Mouse (Mus musculus) forebrain, embryonic 12.5 days (tissue): ENCODE data around the gene Htr2c. TPM values are rescaled to one million over a fixed set of nuclear protein-coding genes. Genes with fewer than 3 reads are reported as not detected.

Source experiments
- ATAC-seq: fragments of 200-750 bp; cut with Nextera tagmentation; 2 replicates; pipeline ENCODE4 v1.8.0; 2017; ENCODE audit warnings: moderate TSS enrichment; ENCODE audit not compliant: low FRiP score
- H3K27ac ChIP-seq: fragments of 300-500 bp; sonication (generic); 2 replicates; pipeline ENCODE4 v1.5.1; 2016; ENCODE audit warnings: mild to moderate bottlenecking
- H3K27me3 ChIP-seq: fragments of 300-500 bp; sonication (generic); 2 replicates; pipeline ENCODE4 v1.6.1; 2016; ENCODE audit warnings: mild to moderate bottlenecking
- H3K36me3 ChIP-seq: fragments of 300-500 bp; sonication (generic); replicated peaks from 2 replicates; pipeline ENCODE4 v1.6.1; 2016; ENCODE audit warnings: mild to moderate bottlenecking
- H3K4me1 ChIP-seq: fragments of 300-500 bp; sonication (generic); 2 replicates; pipeline ENCODE4 v1.6.1; 2016
- H3K4me2 ChIP-seq: fragments of 300-500 bp; sonication (generic); 2 replicates; pipeline ENCODE4 v1.6.1; 2016; ENCODE audit warnings: mild to moderate bottlenecking, moderate library complexity
- H3K4me3 ChIP-seq: fragments of 300-500 bp; sonication (generic); replicated peaks from 2 replicates; pipeline ENCODE4 v1.5.1; 2016; ENCODE audit warnings: mild to moderate bottlenecking
- H3K9ac ChIP-seq: fragments of 300-500 bp; sonication (generic); 2 replicates; pipeline ENCODE4 v1.6.1; 2016; ENCODE audit warnings: mild to moderate bottlenecking
- H3K9me3 ChIP-seq: fragments of 300-500 bp; sonication (generic); 2 replicates; pipeline ENCODE4 v1.6.1; 2016
- WGBS: fragments of 180-500 bp; shearing (Covaris S2); methylation state at CpG from one replicate; pipeline ENCODE4 v1.1.7; 2016; 5-methylcytosine and 5-hydroxymethylcytosine counted together
- polyA plus RNA-seq: library from polyadenylated mRNA; unstranded; fragments of >200 nt; fragmentation: Nextera tagmentation; extraction: Ambion mirVana; gene quantifications from 2 replicates; pipeline ENCODE4 v1.2.1, GENCODE M21; 2016

The Htr2c gene
- 1.3 and 2.6 TPM in 2 replicates for polyA plus RNA-seq

DNA sequence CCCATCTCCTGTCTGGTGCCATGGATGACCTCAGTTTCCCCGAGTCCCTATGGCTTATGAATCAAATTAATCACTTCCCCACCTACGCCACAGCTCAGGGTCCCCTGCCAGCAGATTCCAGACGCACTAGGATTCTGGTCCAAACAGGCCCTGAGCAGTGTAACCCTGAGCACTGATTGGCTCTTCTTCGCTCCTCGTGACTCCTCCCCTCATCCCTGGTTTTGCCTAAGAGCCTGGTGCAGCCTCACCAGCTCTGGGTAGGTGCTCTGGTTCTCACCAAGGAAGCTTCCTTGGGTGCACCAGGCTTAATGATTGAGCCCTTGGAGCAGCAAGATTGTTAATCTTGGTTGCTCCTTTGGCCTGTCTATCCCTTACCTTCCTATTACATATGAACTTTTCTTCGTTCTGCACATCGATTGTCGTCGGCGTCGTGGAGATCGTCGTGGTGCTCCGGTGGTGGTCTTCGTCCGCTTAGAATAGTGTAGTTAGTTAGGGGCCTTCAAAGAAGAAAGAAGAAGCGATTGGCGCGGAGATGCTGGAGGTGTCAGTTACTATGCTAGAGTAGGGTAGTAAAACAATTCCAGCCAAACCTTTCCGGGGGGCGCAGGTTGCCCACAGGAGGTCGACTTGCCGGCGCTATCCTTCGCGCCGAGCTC, at the start of gene Htr2c:
TSS of gene Htr2c (plus strand) at position 256 of the 656 bp plus-strand sequence.
- peaks cover 27% of the 10 kb centered on the region for H3K27me3 ChIP-seq
- WGBS, result 22% methylated on average over 27 of the region's 27 CpGs
- H3K27ac ChIP-seq, result no peak within 1 kb of the TSS
- peak within 1 kb of the TSS; percentile 29; the same call in 1 of the 2 replicates for H3K9ac ChIP-seq
- H3K9me3 ChIP-seq, result no peaks in the 10 kb centered on the region
- peak within 1 kb of the TSS; percentile 69 for H3K4me2 ChIP-seq
- H3K4me1 ChIP-seq, result no peaks in the 10 kb centered on the region
- H3K4me3 ChIP-seq, result peak within 1 kb of the TSS; percentile 40
- no peaks in the 10 kb centered on the region for H3K36me3 ChIP-seq
- peak; percentile 83 for ATAC-seq

DNA sequence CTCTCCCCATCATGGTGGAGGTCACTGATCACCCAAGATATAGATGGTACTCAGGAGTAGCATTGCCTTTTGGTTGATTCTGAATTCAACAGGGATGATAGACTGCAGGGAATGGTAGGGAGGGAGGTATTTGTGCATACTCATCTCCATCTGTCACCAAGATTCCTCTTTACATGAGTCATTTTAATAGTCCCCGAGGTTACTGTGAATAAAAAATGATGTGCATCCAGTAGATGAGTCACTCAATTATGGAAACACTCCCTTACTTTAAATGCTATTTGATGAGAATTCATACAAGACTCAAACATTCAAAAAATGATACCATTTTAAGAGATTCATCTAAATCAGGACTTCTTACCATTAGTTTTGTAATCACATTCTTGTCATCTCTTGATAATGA, 34.1 kb upstream of the Htr2c start:
- H3K27me3 ChIP-seq, result no peaks in the 10 kb centered on the region
- H3K27ac ChIP-seq, result no peak overlapping the region
- no peak overlapping the region for H3K4me3 ChIP-seq
- H3K4me1 ChIP-seq, result no peaks in the 10 kb centered on the region
- H3K4me2 ChIP-seq, result no peak overlapping the region
- 74% methylated on average over 1 of the region's 1 CpGs for WGBS
- no peak overlapping the region for H3K9ac ChIP-seq
- no peaks in the 10 kb centered on the region for H3K9me3 ChIP-seq
- no peak for ATAC-seq
- no peaks in the 10 kb centered on the region for H3K36me3 ChIP-seq

DNA sequence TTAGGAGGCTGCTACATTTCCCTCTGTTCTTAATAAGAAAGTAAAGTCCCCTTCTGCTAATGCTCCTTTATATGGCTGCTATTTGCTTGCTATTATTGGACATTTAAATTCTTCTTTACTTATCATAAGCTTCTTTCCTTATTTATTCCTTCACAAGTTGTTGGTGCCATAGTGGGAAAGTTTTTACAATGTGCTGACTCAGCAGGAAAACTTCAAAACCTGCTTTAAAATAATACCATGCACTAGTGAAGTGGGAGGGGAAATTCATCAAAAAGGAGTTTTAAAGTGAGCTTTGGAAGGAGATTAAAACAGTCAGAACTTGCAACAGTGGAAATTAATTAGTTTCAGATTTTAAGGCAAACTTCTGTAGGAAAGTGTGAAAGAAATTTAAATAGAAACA, 26.0 kb upstream of the Htr2c start:
- Histone ChIP-seq H3K4me3 (no peak overlapping the region), H3K27ac (no peak overlapping the region), H3K4me2 (no peak overlapping the region), H3K27me3 (no peaks in the 10 kb centered on the region), H3K36me3 (no peaks in the 10 kb centered on the region), H3K9ac (no peak overlapping the region), H3K9me3 (no peaks in the 10 kb centered on the region), H3K4me1 (no peaks in the 10 kb centered on the region)
- no peak for ATAC-seq

DNA sequence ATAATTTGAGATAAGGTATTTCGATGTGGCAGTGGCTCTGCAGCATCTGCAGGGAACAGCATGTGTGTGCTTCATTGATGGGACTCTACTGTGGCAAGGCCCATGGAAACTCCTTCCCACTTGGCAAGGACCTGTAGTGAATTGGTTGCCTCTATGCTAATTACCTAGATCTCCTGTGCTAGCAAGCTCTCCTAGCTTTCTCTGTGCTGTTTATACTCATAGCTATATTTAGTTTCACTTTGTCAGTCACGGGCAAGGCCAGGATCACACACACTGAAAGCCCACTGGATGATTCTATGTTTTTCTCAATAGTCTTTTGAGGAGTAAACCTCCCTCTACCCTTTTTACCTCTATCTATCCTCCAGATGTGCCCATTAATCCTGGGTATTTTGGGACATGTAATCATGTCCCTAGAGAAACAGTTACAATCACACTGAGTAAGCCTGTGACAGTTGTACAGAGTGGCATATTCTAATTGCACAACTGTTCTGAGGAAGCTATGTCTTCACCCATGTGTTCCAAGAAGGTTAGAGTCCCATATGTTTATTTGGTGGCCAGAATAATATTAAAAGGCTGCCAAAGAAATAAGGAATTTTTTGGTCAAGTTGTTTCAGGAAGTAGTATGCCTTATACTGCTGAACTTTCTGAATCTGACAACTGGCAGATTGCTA, 16.0 kb upstream of the Htr2c start:
- Histone ChIP-seq H3K9me3 (no peaks in the 10 kb centered on the region), H3K36me3 (no peaks in the 10 kb centered on the region), H3K4me1 (no peaks in the 10 kb centered on the region), H3K27ac (no peak overlapping the region), H3K4me2 (no peak overlapping the region), H3K27me3 (no peaks in the 10 kb centered on the region), H3K9ac (no peak overlapping the region), H3K4me3 (no peak overlapping the region)
- ATAC-seq, result no peak
- WGBS, result 72% methylated on average over 2 of the region's 2 CpGs

DNA sequence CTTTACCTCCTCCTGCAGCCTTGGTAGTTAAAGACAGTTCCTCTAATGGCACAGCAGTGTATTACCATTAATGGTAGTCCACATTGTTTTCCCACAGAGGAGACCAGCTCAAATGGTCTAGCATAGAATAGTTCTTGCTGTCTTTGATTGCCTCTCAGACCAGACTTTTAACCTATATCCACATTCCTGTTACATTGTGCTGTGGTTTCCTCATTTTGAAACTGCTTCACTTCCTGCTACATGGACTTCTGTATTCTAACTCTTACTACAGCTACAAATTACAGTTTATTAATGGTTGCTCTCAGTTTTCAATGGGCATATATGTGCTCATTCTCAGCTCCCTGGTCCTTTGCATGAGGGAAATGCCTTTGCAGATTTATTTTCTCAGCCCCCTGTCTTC, 15.3 kb upstream of the Htr2c start:
- Histone ChIP-seq H3K27ac (no peak overlapping the region), H3K4me2 (no peak overlapping the region), H3K9ac (no peak overlapping the region), H3K4me1 (no peaks in the 10 kb centered on the region), H3K36me3 (no peaks in the 10 kb centered on the region), H3K4me3 (no peak overlapping the region), H3K27me3 (no peaks in the 10 kb centered on the region), H3K9me3 (no peaks in the 10 kb centered on the region)
- no peak for ATAC-seq

DNA sequence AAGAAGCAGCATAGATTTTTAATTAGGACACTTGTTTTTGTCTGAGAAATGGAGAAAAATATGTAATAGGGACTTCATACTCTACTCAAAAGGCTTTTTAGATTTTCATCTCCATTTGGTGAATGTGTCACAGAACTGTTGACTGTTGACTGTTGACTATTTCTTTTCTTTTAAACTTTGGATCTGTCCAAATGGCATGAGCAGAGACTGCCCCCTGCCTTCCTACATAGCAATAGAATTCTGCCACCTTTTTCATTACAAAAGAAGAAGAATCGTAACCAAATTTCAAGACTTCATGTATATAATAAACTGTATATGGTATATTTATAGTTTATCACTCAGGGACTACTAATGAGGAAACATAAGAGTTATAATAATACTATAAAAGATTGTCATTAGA, 3.7 kb upstream of the Htr2c start:
- Histone ChIP-seq H3K9me3 (no peaks in the 10 kb centered on the region), H3K27me3 (peaks cover 27% of the 10 kb centered on the region), H3K4me3 (no peak overlapping the region), H3K9ac (no peak overlapping the region), H3K4me1 (no peaks in the 10 kb centered on the region), H3K27ac (no peak overlapping the region), H3K36me3 (no peaks in the 10 kb centered on the region), H3K4me2 (no peak overlapping the region)
- WGBS, result 78% methylated on average over 1 of the region's 1 CpGs
- ATAC-seq, result no peak

DNA sequence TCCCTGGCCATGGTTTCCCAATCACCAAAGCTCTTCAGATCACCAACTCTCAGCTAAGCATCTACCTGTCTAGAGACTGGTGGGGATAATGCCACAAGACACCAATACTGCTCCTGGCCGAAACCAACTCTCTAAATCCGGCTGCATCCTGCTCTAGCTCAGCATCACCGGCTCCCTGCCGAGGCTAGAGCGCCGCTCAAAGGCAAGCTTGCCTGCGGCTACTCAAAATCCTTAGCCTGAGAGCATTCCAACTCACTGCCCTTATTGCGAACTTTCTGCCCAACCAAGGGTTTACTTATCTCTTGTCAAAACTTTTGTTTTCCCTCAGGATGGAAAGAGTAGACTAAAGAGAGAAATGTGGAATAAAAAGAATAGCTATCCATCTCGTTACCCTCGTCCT, 2.4 kb upstream of the Htr2c start:
- WGBS, result 22% methylated on average over 10 of the region's 10 CpGs
- Histone ChIP-seq H3K4me2 (no peak overlapping the region), H3K27me3 (peaks cover 27% of the 10 kb centered on the region), H3K4me1 (no peaks in the 10 kb centered on the region), H3K27ac (no peak overlapping the region), H3K9ac (no peak overlapping the region), H3K4me3 (no peak overlapping the region), H3K36me3 (no peaks in the 10 kb centered on the region), H3K9me3 (no peaks in the 10 kb centered on the region)
- no peak for ATAC-seq

DNA sequence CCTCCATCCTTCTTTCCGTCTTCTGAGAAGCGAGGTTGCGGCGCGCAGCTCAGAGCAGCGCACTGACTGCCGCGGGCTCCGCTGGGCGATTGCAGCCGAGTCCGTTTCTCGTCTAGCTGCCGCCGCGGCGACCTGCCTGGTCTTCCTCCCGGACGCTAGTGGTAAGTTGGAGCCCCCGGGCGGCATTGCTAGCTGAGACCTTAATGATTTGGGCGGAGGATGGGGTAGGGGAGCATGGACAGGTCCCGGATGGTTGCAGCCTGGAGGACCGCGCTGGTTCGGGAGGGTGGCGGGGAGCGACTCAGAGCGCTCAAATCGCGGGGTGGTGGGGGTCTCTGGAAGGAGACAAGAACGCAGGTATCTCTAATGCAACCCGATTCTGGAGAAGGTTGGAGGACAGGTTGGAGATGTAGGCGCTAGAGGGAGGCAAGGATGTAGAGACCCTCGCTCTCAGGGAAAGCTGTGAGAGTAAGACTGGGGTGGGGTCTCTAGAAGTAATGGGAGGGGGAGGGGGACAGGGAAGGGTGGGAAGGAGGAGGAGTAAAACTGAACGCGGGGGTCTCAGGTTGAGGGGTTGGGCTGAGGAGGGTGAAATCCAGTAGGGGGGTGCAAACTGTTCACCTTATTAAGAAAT, 718 bp downstream of the Htr2c start:
- 21% methylated on average over 37 of the region's 37 CpGs for WGBS
- peak overlapping the region; percentile 40 for H3K4me3 ChIP-seq
- no peak overlapping the region for H3K27ac ChIP-seq
- no peaks in the 10 kb centered on the region for H3K9me3 ChIP-seq
- H3K27me3 ChIP-seq, result peaks cover 27% of the 10 kb centered on the region
- peak overlapping the region; percentile 29; the same call in 1 of the 2 replicates for H3K9ac ChIP-seq
- no peaks in the 10 kb centered on the region for H3K36me3 ChIP-seq
- H3K4me1 ChIP-seq, result no peaks in the 10 kb centered on the region
- ATAC-seq, result peak; percentile 81
- peak overlapping the region; percentile 69 for H3K4me2 ChIP-seq

DNA sequence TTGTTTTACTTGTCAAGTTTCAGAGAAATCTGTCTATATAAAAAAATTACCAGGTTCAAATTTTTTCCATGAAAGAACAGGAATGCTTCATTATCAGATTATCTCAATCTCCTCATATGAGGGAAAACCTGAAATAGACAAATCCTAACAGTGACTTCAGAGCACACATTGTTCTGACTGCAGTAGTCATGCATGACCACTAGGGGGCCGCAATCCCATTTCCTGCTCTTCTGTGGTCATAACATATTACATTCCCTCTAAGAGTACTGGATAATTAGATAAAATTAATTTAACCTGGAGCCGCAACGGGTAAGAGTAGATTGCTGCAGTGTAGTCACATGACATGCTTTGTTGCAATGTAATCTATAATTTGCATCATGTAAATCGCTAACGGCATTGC, 17.6 kb downstream of the Htr2c start:
- Histone ChIP-seq H3K9ac (no peak overlapping the region), H3K4me3 (no peak overlapping the region), H3K4me1 (no peaks in the 10 kb centered on the region), H3K4me2 (no peak overlapping the region), H3K27me3 (no peaks in the 10 kb centered on the region), H3K27ac (no peak overlapping the region), H3K36me3 (no peaks in the 10 kb centered on the region), H3K9me3 (no peaks in the 10 kb centered on the region)
- ATAC-seq, result no peak
- 67% methylated on average over 5 of the region's 5 CpGs for WGBS

DNA sequence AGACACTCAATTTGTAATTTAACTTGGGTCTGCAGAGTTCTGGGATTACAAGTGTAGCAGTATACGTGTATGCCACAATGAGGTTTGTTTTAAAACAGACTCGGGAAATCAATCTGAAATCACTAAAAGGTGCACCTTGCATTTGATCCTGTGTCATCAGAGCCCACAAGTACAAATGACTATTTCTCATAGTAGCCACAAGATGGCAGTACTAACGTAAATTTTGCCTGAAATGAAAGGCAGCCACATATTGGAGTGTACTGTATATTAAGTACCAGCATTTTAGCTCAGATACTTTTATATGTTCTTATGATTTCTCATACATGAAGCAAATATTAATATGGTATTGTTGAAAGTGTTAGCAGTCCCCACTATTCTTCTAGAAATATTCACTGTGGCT, 93.4 kb downstream of the Htr2c start:
- Histone ChIP-seq H3K4me1 (no peaks in the 10 kb centered on the region), H3K9ac (no peak overlapping the region), H3K36me3 (no peaks in the 10 kb centered on the region), H3K4me3 (no peak overlapping the region), H3K9me3 (no peaks in the 10 kb centered on the region), H3K27me3 (no peaks in the 10 kb centered on the region), H3K27ac (no peak overlapping the region), H3K4me2 (no peak overlapping the region)
- no peak for ATAC-seq
- WGBS, result 34% methylated on average over 3 of the region's 3 CpGs

DNA sequence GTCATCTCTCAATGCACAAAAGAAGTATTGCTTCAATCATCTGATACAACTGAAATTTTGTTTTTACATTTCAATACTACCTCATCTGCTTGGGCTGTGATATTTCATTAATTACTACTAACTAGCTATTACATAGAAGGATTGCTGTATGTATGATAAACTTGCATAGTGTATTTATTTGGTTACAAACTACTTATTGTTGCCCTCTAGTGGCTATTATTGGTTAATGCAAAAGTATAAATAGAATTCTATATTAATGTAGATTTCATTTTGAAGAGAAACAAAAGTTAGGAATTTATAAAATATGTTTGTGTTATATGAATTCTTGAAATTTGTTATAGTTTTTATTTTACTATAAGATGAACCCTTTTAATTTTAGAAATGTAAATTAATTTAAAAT, 109.3 kb downstream of the Htr2c start:
- Histone ChIP-seq H3K27me3 (no peaks in the 10 kb centered on the region), H3K36me3 (no peaks in the 10 kb centered on the region), H3K4me3 (no peak overlapping the region), H3K9me3 (no peaks in the 10 kb centered on the region), H3K4me1 (no peaks in the 10 kb centered on the region), H3K9ac (no peak overlapping the region), H3K27ac (no peak overlapping the region), H3K4me2 (no peak overlapping the region)
- ATAC-seq, result no peak

DNA sequence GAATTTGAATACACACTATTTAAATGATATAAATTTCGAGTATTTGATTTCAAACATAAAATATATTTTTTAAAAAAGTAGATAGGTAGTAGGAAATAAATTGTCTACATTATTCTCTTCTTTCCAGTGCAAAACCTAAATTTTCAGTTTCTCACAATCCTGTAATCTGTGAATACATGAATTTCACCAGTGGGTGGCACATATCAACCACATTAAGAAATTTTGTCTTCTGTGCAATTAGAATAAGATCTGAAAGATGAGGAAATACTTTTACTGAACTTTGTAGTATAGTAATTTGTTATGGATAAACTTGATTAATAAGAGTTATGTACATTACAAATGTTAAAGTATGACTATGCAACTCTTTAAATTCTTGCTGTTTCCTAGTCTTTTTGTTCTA, 156.8 kb downstream of the Htr2c start:
- no peak for ATAC-seq
- WGBS, result 45% methylated on average over 1 of the region's 1 CpGs
- Histone ChIP-seq H3K27ac (no peak overlapping the region), H3K9me3 (no peaks in the 10 kb centered on the region), H3K4me3 (no peak overlapping the region), H3K4me2 (no peak overlapping the region), H3K4me1 (no peaks in the 10 kb centered on the region), H3K27me3 (no peaks in the 10 kb centered on the region), H3K36me3 (no peaks in the 10 kb centered on the region), H3K9ac (no peak overlapping the region)

DNA sequence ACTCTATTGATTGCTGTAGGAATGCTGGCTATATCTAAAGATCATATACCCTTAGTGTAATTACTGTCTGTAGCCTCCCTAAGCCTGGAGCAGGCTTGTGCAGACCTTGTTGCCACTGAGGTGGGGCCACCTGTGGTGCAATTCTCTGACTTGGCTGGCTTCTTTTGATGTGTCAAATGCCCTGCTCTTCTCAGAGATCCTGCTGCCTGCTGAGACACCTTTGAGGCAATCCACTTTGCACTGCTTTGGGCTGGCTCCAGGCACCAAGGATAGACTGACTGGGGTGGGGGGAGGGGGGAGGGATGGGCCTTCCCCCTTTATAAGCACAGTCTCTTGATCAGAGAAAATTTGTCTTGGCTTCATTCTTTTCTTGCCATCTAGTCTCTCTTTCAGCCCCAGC, 252.9 kb downstream of the Htr2c start:
- ATAC-seq, result no peak
- Histone ChIP-seq H3K4me1 (no peaks in the 10 kb centered on the region), H3K27ac (no peak overlapping the region), H3K9ac (no peak overlapping the region), H3K9me3 (no peaks in the 10 kb centered on the region), H3K4me2 (no peak overlapping the region), H3K36me3 (no peaks in the 10 kb centered on the region), H3K4me3 (no peak overlapping the region), H3K27me3 (no peaks in the 10 kb centered on the region)
